Mouse (Mus musculus): Measurements from ENCODE around the gene Magohb. TPM values are rescaled to one million over a fixed set of nuclear protein-coding genes. Genes with fewer than 3 reads are reported as not detected.

Magohb gene
- 0.27 and 0.81 TPM in 2 replicates for polyA plus RNA-seq (2012; rRNA removed)

DNA sequence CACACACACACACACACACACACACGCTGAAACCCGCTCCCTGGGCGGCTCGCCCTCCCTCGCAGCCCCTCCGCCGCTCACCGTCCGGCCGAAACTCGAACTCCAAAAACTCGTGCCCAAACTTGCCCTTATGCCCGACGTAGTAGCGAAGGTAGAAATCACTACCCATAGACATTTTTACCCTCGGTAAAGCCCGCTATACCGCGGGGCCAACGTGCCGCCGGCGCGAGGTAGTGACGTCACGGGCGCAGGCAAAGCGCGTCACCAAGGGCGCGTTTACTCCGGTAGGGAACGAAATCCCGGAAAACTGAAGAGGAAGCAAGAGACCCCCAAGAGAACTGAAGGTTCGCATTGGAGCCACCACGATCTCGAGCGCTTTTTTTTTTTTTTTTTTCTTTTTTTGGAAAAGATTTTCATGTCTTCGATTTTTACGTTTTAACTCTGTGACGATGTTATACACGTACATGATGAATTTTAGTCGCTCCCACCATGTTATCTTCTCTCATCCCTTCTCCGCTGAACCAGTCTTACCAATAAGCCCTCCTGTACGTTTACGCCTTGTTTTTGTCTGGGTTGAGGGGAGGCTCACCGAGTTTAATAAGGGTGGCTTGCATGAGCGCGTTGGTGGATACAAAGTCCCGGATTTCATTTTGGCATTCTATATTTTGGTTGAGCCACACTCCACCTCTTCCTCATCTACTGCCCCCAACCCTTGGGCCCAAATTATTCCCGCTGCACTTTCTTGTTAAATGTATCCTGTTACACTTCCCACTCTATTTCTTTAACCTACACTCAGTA lies at the start of gene Magohb:
Gene Magohb, minus strand, starts transcription at position 254 of the 798 bp plus-strand sequence.

GRCm38 (mm10) chr6:131247206-131247605 lies 45.8 kb downstream of the Magohb start, which contains the start of gene Klra2:
TSS of gene Klra2 (minus strand) at chr6:131247362.

Other genes starting within 250 kb of the Magohb start
- gene Klra2, start 45.9 kb downstream of the Magohb start, polyA plus RNA-seq (2012; rRNA removed) = 0.08 TPM in 1 of 2 replicates, not detected in the other
- 38.2 and 46.8 TPM in 2 replicates for gene Styk1, start 60.4 kb upstream of the Magohb start, polyA plus RNA-seq (2012; rRNA removed)
- gene Ybx3, start 95.2 kb upstream of the Magohb start, polyA plus RNA-seq (2012; rRNA removed) = 274 and 301 TPM in 2 replicates
- gene 5430401F13Rik, start 193.2 kb upstream of the Magohb start, polyA plus RNA-seq (2012; rRNA removed) = not detected in 2 replicates
- not detected in 2 replicates for gene Gm6619, start 193.2 kb upstream of the Magohb start, polyA plus RNA-seq (2012; rRNA removed)

All from colon, adult 2 months (tissue).